Mouse (Mus musculus) hindbrain, embryonic 14.5 days (tissue): ENCODE data around the gene Olfr139. TPM values are rescaled to one million over a fixed set of nuclear protein-coding genes. Genes with fewer than 3 reads are reported as not detected.

Experiments used
- ATAC-seq: fragments of 200-750 bp; cut with Nextera tagmentation; 2 replicates; pipeline ENCODE4 v1.8.0; 2017; ENCODE audit warnings: moderate number of reproducible peaks, mild to moderate bottlenecking, moderate TSS enrichment, moderate library complexity; ENCODE audit not compliant: low FRiP score
- DNase-seq: peaks from one replicate; pipeline ENCODE4 v3.0.0-alpha.2; 2015; ENCODE audit warnings: low spot score
- H3K27ac ChIP-seq: fragments of 300-500 bp; sonication (generic); 2 replicates; pipeline ENCODE4 v1.5.1; 2014; ENCODE audit warnings: mild to moderate bottlenecking, moderate library complexity
- H3K27me3 ChIP-seq: fragments of 300-500 bp; sonication (generic); 2 replicates; pipeline ENCODE4 v1.6.1; 2014; ENCODE audit warnings: mild to moderate bottlenecking, low read length, mixed read lengths; ENCODE audit not compliant: control insufficient read depth, insufficient read depth
- H3K36me3 ChIP-seq: fragments of 300-500 bp; sonication (generic); replicated peaks from 2 replicates; pipeline ENCODE4 v1.6.1; 2014; ENCODE audit not compliant: control insufficient read depth, insufficient read depth
- H3K4me1 ChIP-seq: fragments of 300-500 bp; sonication (generic); replicated peaks from 2 replicates; pipeline ENCODE4 v1.6.1; 2014; ENCODE audit warnings: antibody characterized with exemption, low read length, mixed read lengths; ENCODE audit not compliant: control insufficient read depth, insufficient read depth
- H3K4me2 ChIP-seq: fragments of 300-500 bp; sonication (generic); replicated peaks from 2 replicates; pipeline ENCODE4 v1.6.1; 2014; ENCODE audit warnings: mild to moderate bottlenecking, moderate library complexity
- H3K4me3 ChIP-seq: fragments of 300-500 bp; sonication (generic); replicated peaks from 2 replicates; pipeline ENCODE4 v1.5.1; 2014; ENCODE audit warnings: mild to moderate bottlenecking, low read length
- H3K9ac ChIP-seq: fragments of 300-500 bp; sonication (generic); 2 replicates; pipeline ENCODE4 v1.6.1; 2014
- H3K9me3 ChIP-seq: fragments of 300-500 bp; sonication (generic); 2 replicates; pipeline ENCODE4 v1.6.1; 2016; ENCODE audit warnings: low read length; ENCODE audit not compliant: control insufficient read depth
- WGBS: fragments of 180-500 bp; shearing (Covaris S2); extraction: QIAGEN DNeasy Blood & Tissue Kit; methylation state at CpG from one replicate; pipeline ENCODE4 v1.1.7; 2014; 5-methylcytosine and 5-hydroxymethylcytosine counted together
- polyA plus RNA-seq: library from polyadenylated mRNA; unstranded; fragments of >200 nt; fragmentation: Nextera tagmentation; extraction: Ambion mirVana; gene quantifications from 2 replicates; pipeline ENCODE4 v1.2.1, GENCODE M21; 2014

Olfr139 gene
- not detected in 2 replicates for polyA plus RNA-seq

GRCm38 (mm10) chr11:74056451-74056850 is at the start of gene Olfr139, which contains the start of gene Olfr399:
TSS of gene Olfr139 (minus strand) at chr11:74056551.
TSS of gene Olfr399 (minus strand) at chr11:74056615.
- no peak for ATAC-seq
- no peak for DNase-seq
- Histone ChIP-seq H3K4me2 (no peak within 1 kb of the TSS), H3K27me3 (no peaks in the 10 kb centered on the region), H3K9me3 (peaks cover 29% of the 10 kb centered on the region), H3K9ac (no peak within 1 kb of the TSS), H3K36me3 (no peaks in the 10 kb centered on the region), H3K4me3 (no peak within 1 kb of the TSS), H3K4me1 (no peaks in the 10 kb centered on the region), H3K27ac (no peak within 1 kb of the TSS)
- 72% methylated on average over 2 of the region's 2 CpGs for WGBS

DNA sequence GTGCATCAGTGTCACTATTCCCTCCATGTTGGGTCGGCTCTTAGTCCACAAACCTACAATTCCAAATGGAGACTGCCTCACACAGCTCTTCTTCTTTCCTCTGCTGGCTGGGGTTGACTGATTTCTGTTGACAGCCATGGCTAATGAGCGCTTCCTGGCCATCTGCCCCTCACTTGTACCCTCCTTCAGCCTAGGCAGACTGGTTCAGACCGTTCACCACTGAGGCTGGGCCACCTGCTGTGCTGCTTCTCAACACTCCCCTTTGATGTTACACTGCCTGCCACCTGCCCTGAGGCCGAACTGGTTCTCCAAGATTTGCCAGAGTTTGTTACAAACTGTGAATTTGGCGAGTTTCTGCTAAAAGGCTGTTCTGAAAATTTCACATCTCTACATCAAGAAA is 48.7 kb upstream of the Olfr139 start:
- no peak overlapping the region for H3K9ac ChIP-seq
- H3K4me1 ChIP-seq = no peaks in the 10 kb centered on the region
- H3K36me3 ChIP-seq = no peaks in the 10 kb centered on the region
- ATAC-seq = no peak
- DNase-seq = no peak
- no peak overlapping the region for H3K4me3 ChIP-seq
- no peak overlapping the region for H3K4me2 ChIP-seq
- 42% methylated on average over 5 of the region's 5 CpGs for WGBS
- peaks cover 19% of the 10 kb centered on the region; the same call in 1 of the 2 replicates for H3K9me3 ChIP-seq
- no peaks in the 10 kb centered on the region for H3K27me3 ChIP-seq
- no peak overlapping the region for H3K27ac ChIP-seq

- DNase-seq = no peak
- H3K27me3 ChIP-seq = no peaks in the 10 kb centered on the region
- H3K9me3 ChIP-seq = 0 out of 2 replicates have a peak, but pooled peaks cover 23% of the 10 kb centered on the region
- WGBS = 53% methylated on average over 2 of the region's 2 CpGs
- no peak overlapping the region for H3K9ac ChIP-seq
- no peak for ATAC-seq
- no peak overlapping the region for H3K4me2 ChIP-seq
- H3K4me3 ChIP-seq = no peak overlapping the region
- no peaks in the 10 kb centered on the region for H3K4me1 ChIP-seq
- H3K27ac ChIP-seq = no peak overlapping the region
- no peaks in the 10 kb centered on the region for H3K36me3 ChIP-seq
Observed at GRCm38 (mm10) chr11:74101507-74101906, 45.2 kb upstream of the Olfr139 start.

- Histone ChIP-seq H3K4me3 (no peak overlapping the region), H3K4me2 (no peak overlapping the region), H3K9me3 (0 out of 2 replicates have a peak, but pooled peaks cover 23% of the 10 kb centered on the region), H3K27ac (no peak overlapping the region), H3K9ac (no peak overlapping the region), H3K27me3 (no peaks in the 10 kb centered on the region), H3K4me1 (no peaks in the 10 kb centered on the region), H3K36me3 (no peaks in the 10 kb centered on the region)
- DNase-seq (no peak), ATAC-seq (no peak)
- 80% methylated on average over 2 of the region's 2 CpGs for WGBS
Observed at GRCm38 (mm10) chr11:74100724-74101123, 44.4 kb upstream of the Olfr139 start.

- 0 out of 2 replicates have a peak, but pooled peaks cover 21% of the 10 kb centered on the region for H3K9me3 ChIP-seq
- 89% methylated on average over 1 of the region's 1 CpGs for WGBS
- DNase-seq (no peak), ATAC-seq (no peak)
- no peak within 1 kb of the TSS for H3K27ac ChIP-seq
- H3K36me3 ChIP-seq = no peaks in the 10 kb centered on the region
- no peaks in the 10 kb centered on the region for H3K4me1 ChIP-seq
- no peak within 1 kb of the TSS for H3K4me3 ChIP-seq
- no peak within 1 kb of the TSS for H3K4me2 ChIP-seq
- H3K9ac ChIP-seq = no peak within 1 kb of the TSS
- H3K27me3 ChIP-seq = no peaks in the 10 kb centered on the region
Observed at GRCm38 (mm10) chr11:74069655-74070054, 13.3 kb upstream of the Olfr139 start, which contains the start of gene Zfp616. TSS of gene Zfp616 (plus strand) at chr11:74069955.

DNA sequence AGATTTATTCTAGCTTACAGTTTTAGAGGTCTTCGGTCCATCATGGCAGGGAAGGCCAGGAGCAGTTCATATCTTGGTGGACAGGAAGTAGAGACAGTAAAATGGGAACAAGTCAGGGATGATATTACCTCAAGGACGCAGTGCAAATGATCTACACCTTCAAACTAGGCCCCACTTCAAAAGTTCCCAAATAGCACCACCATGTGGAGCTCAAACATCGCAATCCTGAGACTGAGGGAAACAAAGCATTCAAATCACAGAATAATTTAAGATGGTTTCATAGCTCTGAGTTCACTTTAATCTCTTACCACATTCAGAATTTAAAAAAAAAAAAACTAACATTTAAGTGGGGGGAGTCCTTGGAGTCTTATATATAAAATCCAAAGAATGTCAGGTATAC is 5.0 kb downstream of the Olfr139 start:
- H3K4me2 ChIP-seq = no peak overlapping the region
- no peak overlapping the region for H3K9ac ChIP-seq
- no peak overlapping the region for H3K4me3 ChIP-seq
- no peaks in the 10 kb centered on the region for H3K4me1 ChIP-seq
- H3K36me3 ChIP-seq = no peaks in the 10 kb centered on the region
- no peak overlapping the region for H3K27ac ChIP-seq
- ATAC-seq (no peak), DNase-seq (no peak)
- WGBS = 76% methylated on average over 3 of the region's 3 CpGs
- peaks cover 31% of the 10 kb centered on the region for H3K9me3 ChIP-seq
- no peaks in the 10 kb centered on the region for H3K27me3 ChIP-seq

Other genes starting within 250 kb of the Olfr139 start
- not detected in 2 replicates for gene Olfr392, start 239.5 kb downstream of the Olfr139 start, polyA plus RNA-seq
- gene Olfr393, start 205.1 kb downstream of the Olfr139 start, polyA plus RNA-seq = not detected in 2 replicates
- gene Olfr394, start 165.8 kb downstream of the Olfr139 start, polyA plus RNA-seq = not detected in 2 replicates
- not detected in 2 replicates for gene Olfr395, start 147.3 kb downstream of the Olfr139 start, polyA plus RNA-seq
- gene Olfr23, start 119.9 kb downstream of the Olfr139 start, polyA plus RNA-seq = not detected in 2 replicates
- gene Olfr397, start 95.7 kb downstream of the Olfr139 start, polyA plus RNA-seq = not detected in 2 replicates
- gene Olfr398, start 66.1 kb downstream of the Olfr139 start, polyA plus RNA-seq = not detected in 2 replicates
- not detected in 2 replicates for gene Olfr399, start 64 bp upstream of the Olfr139 start, polyA plus RNA-seq
- not detected in 2 replicates for gene Zfp616, start 13.4 kb upstream of the Olfr139 start, polyA plus RNA-seq
- not detected in 2 replicates for gene Olfr401, start 57.2 kb upstream of the Olfr139 start, polyA plus RNA-seq
- gene Olfr402, start 97.0 kb upstream of the Olfr139 start, polyA plus RNA-seq = not detected in 2 replicates
- not detected in 2 replicates for gene Olfr403, start 129.7 kb upstream of the Olfr139 start, polyA plus RNA-seq
- gene Olfr43, start 154.8 kb upstream of the Olfr139 start, polyA plus RNA-seq = not detected in 2 replicates
- not detected in 2 replicates for gene Olfr406, start 203.3 kb upstream of the Olfr139 start, polyA plus RNA-seq
- gene Olfr59, start 227.2 kb upstream of the Olfr139 start, polyA plus RNA-seq = not detected in 2 replicates